Mouse (Mus musculus) common myeloid progenitor, adult 5-6 weeks (primary cell): ENCODE measurements at regions not wholly inside any gene's neighbourhood (a gene's known extent, or its start where the extent isn't known, plus 50 kb on each side); places are given as distances from the start of the nearest gene placed in this dataset.
A peak's percentile ranks its signal among the peaks of the same experiment; 100 is the strongest.
"Not testable (repeated sequence)": the region's sequence is repeated elsewhere in the genome, so short reads cannot be mapped to it uniquely, and the experiment has no call there.

ENCODE experiments used
- ATAC-seq: replicated peaks from 2 replicates; pipeline ENCODE4 v1.8.0; 2016; ENCODE audit warnings: low read depth, mild to moderate bottlenecking, moderate TSS enrichment, inconsistent platforms; ENCODE audit not compliant: poor library complexity, severe bottlenecking

DNA sequence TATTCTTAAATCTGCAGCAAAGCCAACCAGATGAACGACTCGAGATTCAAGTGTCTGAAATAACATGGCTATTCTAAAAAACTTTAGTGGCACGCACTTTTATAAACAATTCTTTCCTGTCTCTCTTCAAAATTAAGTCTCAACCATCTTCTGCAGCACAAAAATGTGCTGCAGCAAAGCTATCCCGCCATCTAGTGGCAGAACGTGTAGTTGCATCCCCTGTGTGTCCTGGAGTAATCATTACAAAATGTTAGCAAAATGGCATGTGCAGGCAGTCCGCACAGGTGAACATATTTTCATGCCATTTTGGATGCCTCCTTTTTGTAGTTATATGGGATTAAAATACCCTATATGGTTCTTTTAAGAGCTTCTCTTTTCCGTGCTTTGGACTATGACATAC lies 293.1 kb upstream of the Slc7a14 start:
- peak; percentile 82 for ATAC-seq

DNA sequence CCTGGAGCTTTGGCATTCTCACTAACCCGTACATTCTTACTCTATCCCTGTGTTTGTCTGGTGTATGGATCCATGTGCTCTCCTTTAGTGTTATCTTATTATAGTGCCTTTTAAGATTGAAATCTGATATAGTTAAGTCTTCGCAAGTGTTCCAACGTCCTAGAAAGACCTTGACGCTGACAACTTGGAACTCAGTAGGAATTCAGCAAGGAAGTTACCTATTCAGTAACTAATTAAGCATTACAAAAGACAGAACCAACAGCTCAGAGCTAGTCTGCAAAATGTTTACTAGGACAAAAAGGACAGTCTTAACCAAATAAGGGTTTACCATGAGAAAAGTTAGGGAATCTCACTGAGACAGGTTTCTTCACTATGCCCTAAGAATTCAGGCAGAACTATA lies 286.4 kb upstream of the Slc7a14 start:
- not testable (repeated sequence) for ATAC-seq

DNA sequence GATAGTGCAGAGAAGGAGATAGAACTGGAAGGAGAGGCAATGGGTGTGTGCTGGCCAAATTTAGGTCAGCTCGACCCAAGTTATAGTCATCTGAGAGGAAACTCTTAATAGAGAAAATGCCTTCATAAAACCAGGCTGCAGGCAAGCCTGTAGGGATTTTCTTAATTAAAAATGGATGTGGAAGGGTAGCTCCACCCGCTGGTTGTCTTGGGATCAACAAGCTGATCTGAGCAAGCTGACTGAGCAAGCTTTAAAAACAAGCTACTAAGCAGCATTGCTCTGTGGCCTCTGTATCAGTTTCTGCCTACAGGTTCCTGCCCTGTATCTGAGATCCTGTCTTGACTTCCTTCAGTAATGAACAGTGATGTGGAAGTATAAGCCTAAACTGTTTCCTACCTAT lies 275.8 kb upstream of the Slc7a14 start:
- ATAC-seq: no peak

DNA sequence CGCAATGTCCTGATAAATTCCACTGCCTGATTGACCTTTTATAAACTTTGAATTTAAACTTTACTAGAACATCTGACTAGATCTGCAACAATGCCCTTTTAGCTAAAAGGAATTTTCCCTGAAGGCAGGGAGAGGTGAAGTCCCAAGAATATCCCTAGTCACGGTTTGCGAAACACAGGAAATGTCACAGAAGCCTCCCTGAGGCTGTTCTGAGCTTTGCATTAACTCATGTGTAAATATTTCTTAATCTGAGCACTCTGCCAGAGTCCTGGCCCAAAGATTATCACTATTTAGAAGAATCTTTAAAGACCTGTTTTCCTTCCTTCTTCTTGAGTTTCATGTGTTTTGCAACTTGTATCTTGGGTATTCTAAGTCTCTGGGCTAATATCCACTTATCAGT lies 263.7 kb upstream of the Slc7a14 start:
- ATAC-seq: no peak
